Mouse (Mus musculus) forebrain, embryonic 10.5 days (tissue): ENCODE results near the gene Ano1. TPM values are rescaled to one million over a fixed set of nuclear protein-coding genes. Genes with fewer than 3 reads are reported as not detected.

Experiments used
- DNase-seq: peaks from one replicate; pipeline ENCODE4 v3.0.0-alpha.2; 2017; ENCODE audit warnings: low spot score; ENCODE audit errors: extremely low spot score
- H3K27ac ChIP-seq: fragments of 300-500 bp; sonication (generic); 2 replicates; pipeline ENCODE4 v1.5.1; 2016; ENCODE audit warnings: mild to moderate bottlenecking
- H3K27me3 ChIP-seq: fragments of 300-500 bp; sonication (generic); 2 replicates; pipeline ENCODE4 v1.6.1; 2016; ENCODE audit warnings: mild to moderate bottlenecking; ENCODE audit not compliant: poor library complexity, severe bottlenecking
- H3K36me3 ChIP-seq: fragments of 300-500 bp; sonication (generic); replicated peaks from 2 replicates; pipeline ENCODE4 v1.6.1; 2016; ENCODE audit warnings: mild to moderate bottlenecking, moderate library complexity
- H3K4me1 ChIP-seq: fragments of 300-500 bp; sonication (generic); 2 replicates; pipeline ENCODE4 v1.6.1; 2016
- H3K4me3 ChIP-seq: fragments of 300-500 bp; sonication (generic); 2 replicates; pipeline ENCODE4 v1.5.1; 2016; ENCODE audit warnings: mild to moderate bottlenecking, moderate library complexity
- H3K9me3 ChIP-seq: fragments of 300-500 bp; sonication (generic); 2 replicates; pipeline ENCODE4 v1.6.1; 2016; ENCODE audit warnings: mild to moderate bottlenecking, moderate library complexity
- WGBS: fragments of 180-500 bp; shearing (Covaris S2); methylation state at CpG from one replicate; pipeline ENCODE4 v1.1.7; 2016; 5-methylcytosine and 5-hydroxymethylcytosine counted together
- polyA plus RNA-seq: library from polyadenylated mRNA; unstranded; fragments of >200 nt; fragmentation: Nextera tagmentation; extraction: Ambion mirVana; gene quantifications from 2 replicates; pipeline ENCODE4 v1.2.1, GENCODE M21; 2016

Ano1 gene
- polyA plus RNA-seq, 1 experiment from 2014 or later, result 22.3 TPM

GRCm38 (mm10) chr7:144558552-144558951 lies 193.2 kb downstream of the Ano1 start:
- WGBS, result 47% methylated on average over 6 of the region's 6 CpGs
- Histone ChIP-seq H3K9me3 (no peaks in the 10 kb centered on the region), H3K27me3 (peaks cover 47% of the 10 kb centered on the region), H3K4me1 (peaks cover 14% of the 10 kb centered on the region), H3K36me3 (no peaks in the 10 kb centered on the region), H3K27ac (no peak overlapping the region), H3K4me3 (no peak overlapping the region)
- no peak for DNase-seq

GRCm38 (mm10) chr7:144554123-144554472 lies 197.7 kb downstream of the Ano1 start:
- Histone ChIP-seq H3K4me1 (peaks cover 37% of the 10 kb centered on the region), H3K9me3 (no peaks in the 10 kb centered on the region), H3K4me3 (peak overlapping the region; percentile 98), H3K27ac (peak overlapping the region; percentile 92), H3K36me3 (peaks cover 32% of the 10 kb centered on the region), H3K27me3 (peaks cover 22% of the 10 kb centered on the region)
- 31% methylated on average over 8 of the region's 8 CpGs for WGBS
- DNase-seq, result no peak

- Histone ChIP-seq H3K4me1 (peaks cover 37% of the 10 kb centered on the region), H3K4me3 (peak within 1 kb of the TSS; percentile 98), H3K27ac (peak within 1 kb of the TSS; percentile 92), H3K9me3 (no peaks in the 10 kb centered on the region), H3K27me3 (peaks cover 19% of the 10 kb centered on the region), H3K36me3 (peaks cover 38% of the 10 kb centered on the region)
- whole genome bisulfite sequencing, result under 1% methylated on average over 97 of the region's 97 CpGs
- peak; percentile 95 for DNase-seq
Observed at GRCm38 (mm10) chr7:144553237-144554122, 198.3 kb downstream of the Ano1 start, which contains the start of gene Ppfia1. Gene Ppfia1 (minus strand): TSS chr7:144553729.

GRCm38 (mm10) chr7:144552274-144552673 lies 199.5 kb downstream of the Ano1 start:
- Histone ChIP-seq H3K27ac (no peak overlapping the region), H3K9me3 (no peaks in the 10 kb centered on the region), H3K4me1 (peaks cover 37% of the 10 kb centered on the region), H3K36me3 (peaks cover 50% of the 10 kb centered on the region), H3K4me3 (peak overlapping the region; percentile 98), H3K27me3 (peaks cover 19% of the 10 kb centered on the region)
- no peak for DNase-seq
- WGBS, result 92% methylated on average over 8 of the region's 8 CpGs

GRCm38 (mm10) chr7:144550811-144551210 lies 201.0 kb downstream of the Ano1 start:
- Histone ChIP-seq H3K27ac (no peak overlapping the region), H3K4me1 (peaks cover 37% of the 10 kb centered on the region), H3K9me3 (no peaks in the 10 kb centered on the region), H3K27me3 (peaks cover 14% of the 10 kb centered on the region), H3K36me3 (peaks cover 64% of the 10 kb centered on the region), H3K4me3 (no peak overlapping the region)
- no peak for DNase-seq
- 92% methylated on average over 1 of the region's 1 CpGs for WGBS

- no peak overlapping the region for H3K27ac ChIP-seq
- H3K4me1 ChIP-seq, result peaks cover 37% of the 10 kb centered on the region
- peaks cover 72% of the 10 kb centered on the region for H3K36me3 ChIP-seq
- no peaks in the 10 kb centered on the region for H3K9me3 ChIP-seq
- H3K4me3 ChIP-seq, result no peak overlapping the region
- DNase-seq, result no peak
- peaks cover 6% of the 10 kb centered on the region for H3K27me3 ChIP-seq
- 97% methylated on average over 2 of the region's 2 CpGs for WGBS
Observed at GRCm38 (mm10) chr7:144549904-144550566, 201.7 kb downstream of the Ano1 start.

- Histone ChIP-seq H3K4me3 (no peak overlapping the region), H3K27ac (no peak overlapping the region), H3K9me3 (no peaks in the 10 kb centered on the region), H3K27me3 (no peaks in the 10 kb centered on the region), H3K4me1 (peaks cover 2% of the 10 kb centered on the region), H3K36me3 (peaks cover 70% of the 10 kb centered on the region)
- no peak for DNase-seq
- WGBS, result 93% methylated on average over 3 of the region's 3 CpGs
Observed at GRCm38 (mm10) chr7:144545231-144545630, 206.5 kb downstream of the Ano1 start.

GRCm38 (mm10) chr7:144541351-144541750 lies 210.4 kb downstream of the Ano1 start:
- no peaks in the 10 kb centered on the region for H3K4me1 ChIP-seq
- WGBS, result 90% methylated on average over 5 of the region's 5 CpGs
- H3K9me3 ChIP-seq, result no peaks in the 10 kb centered on the region
- no peak overlapping the region for H3K27ac ChIP-seq
- H3K36me3 ChIP-seq, result peaks cover 46% of the 10 kb centered on the region
- no peaks in the 10 kb centered on the region for H3K27me3 ChIP-seq
- no peak overlapping the region for H3K4me3 ChIP-seq
- no peak for DNase-seq

- no peaks in the 10 kb centered on the region for H3K4me1 ChIP-seq
- 87% methylated on average over 2 of the region's 2 CpGs for WGBS
- H3K4me3 ChIP-seq, result no peak overlapping the region
- H3K27me3 ChIP-seq, result no peaks in the 10 kb centered on the region
- H3K36me3 ChIP-seq, result peaks cover 32% of the 10 kb centered on the region
- DNase-seq, result no peak
- no peak overlapping the region for H3K27ac ChIP-seq
- no peaks in the 10 kb centered on the region for H3K9me3 ChIP-seq
Observed at GRCm38 (mm10) chr7:144539146-144539545, 212.6 kb downstream of the Ano1 start.

Other genes starting within 250 kb of the Ano1 start
- 41.5 and 46.7 TPM in 2 replicates for gene Ppfia1, start 198.2 kb downstream of the Ano1 start, polyA plus RNA-seq
- 11.4 and 12.1 TPM in 2 replicates for gene Fadd, start 169.5 kb downstream of the Ano1 start, polyA plus RNA-seq
- gene Fgf3, start 86.1 kb upstream of the Ano1 start, polyA plus RNA-seq, result 0.98 and 1.2 TPM in 2 replicates
- not detected in 2 replicates for gene Fgf4, start 95.4 kb upstream of the Ano1 start, polyA plus RNA-seq
- gene Fgf15, start 144.6 kb upstream of the Ano1 start, polyA plus RNA-seq, result 60.7 and 78.7 TPM in 2 replicates
- 24.6 and 26.7 TPM in 2 replicates for gene LTO1, start 163.1 kb upstream of the Ano1 start, polyA plus RNA-seq
- 233 and 246 TPM in 2 replicates for gene Ccnd1, start 188.0 kb upstream of the Ano1 start, polyA plus RNA-seq